Mouse (Mus musculus) spleen, adult 2 months (tissue): Measurements from ENCODE around the gene Sigirr.

Experiments used
- CTCF ChIP-seq: fragments of 200-500 bp; IDR thresholded peaks from 2 replicates; pipeline ENCODE4 v1.5.1; 2011; ENCODE audit warnings: mild to moderate bottlenecking, inconsistent platforms; ENCODE audit not compliant: insufficient read depth, insufficient read length, insufficient replicate concordance; ENCODE audit errors: extremely low read depth
- POLR2A ChIP-seq: fragments of 200-500 bp; IDR thresholded peaks from 2 replicates; pipeline ENCODE4 v1.6.1; 2011; ENCODE audit warnings: low read depth, low read length, inconsistent platforms

DNA sequence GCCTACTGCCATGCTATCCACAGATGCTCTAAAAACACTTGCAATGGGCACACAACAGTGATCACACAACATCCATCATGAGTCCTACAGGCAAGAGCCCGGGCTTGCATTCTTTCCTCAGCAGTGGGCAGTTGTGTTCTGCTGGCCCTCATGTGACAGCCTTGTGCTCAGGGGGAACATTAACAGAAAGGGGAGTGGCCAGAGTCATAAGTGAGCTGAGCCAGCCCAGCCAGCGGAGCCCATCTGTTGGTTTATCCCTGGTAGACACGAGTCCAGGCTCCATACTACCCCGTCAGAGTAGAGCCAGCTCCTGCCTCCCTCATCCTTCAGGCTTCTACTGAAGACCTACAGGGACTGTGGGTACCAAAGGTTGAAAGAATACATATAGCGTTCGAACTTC is 6.4 kb downstream of the Sigirr start:
- TF ChIP-seq CTCF: no peak
- no peak for TF ChIP-seq POLR2A
